Mouse (Mus musculus) liver, adult 2 months (tissue): ENCODE measurements around the gene Polr3a. TPM values are rescaled to one million over a fixed set of nuclear protein-coding genes. Genes with fewer than 3 reads are reported as not detected.

Experiments used
- DNase-seq: peaks from one replicate; pipeline ENCODE4 v3.0.0-alpha.2; 2011; ENCODE audit warnings: low read depth, low spot score; ENCODE audit errors: extremely low read depth
- H3K27ac ChIP-seq: fragments of 200-500 bp; replicated peaks from 2 replicates; pipeline ENCODE4 v1.5.1; 2012; ENCODE audit warnings: low read depth, mild to moderate bottlenecking, control low read depth, inconsistent platforms, low read length; ENCODE audit not compliant: insufficient read depth
- H3K27me3 ChIP-seq: fragments of 200-500 bp; 2 replicates; pipeline ENCODE4 v1.6.1; 2012; ENCODE audit warnings: mild to moderate bottlenecking, moderate library complexity, low read length, inconsistent platforms; ENCODE audit not compliant: control insufficient read depth, insufficient read depth
- H3K36me3 ChIP-seq: fragments of 200-500 bp; 2 replicates; pipeline ENCODE4 v1.6.1; 2012; ENCODE audit warnings: low read length, inconsistent platforms; ENCODE audit not compliant: control insufficient read depth, insufficient read depth
- H3K4me1 ChIP-seq: fragments of 200-500 bp; 2 replicates; pipeline ENCODE4 v1.6.1; 2011; ENCODE audit warnings: low read length; ENCODE audit not compliant: control insufficient read depth, insufficient read depth
- H3K4me3 ChIP-seq: fragments of 200-500 bp; 2 replicates; pipeline ENCODE4 v1.5.1; 2011; ENCODE audit warnings: low read depth, mild to moderate bottlenecking, control low read depth, low read length, moderate library complexity; ENCODE audit not compliant: insufficient read depth
- H3K79me2 ChIP-seq: fragments of 200-500 bp; 2 replicates; pipeline ENCODE4 v1.6.1; 2012; ENCODE audit warnings: inconsistent platforms, mild to moderate bottlenecking, low read length, moderate library complexity; ENCODE audit not compliant: control insufficient read depth, insufficient read depth
- H3K9ac ChIP-seq: fragments of 200-500 bp; 2 replicates; pipeline ENCODE4 v1.6.1; 2012; ENCODE audit warnings: low read depth, mild to moderate bottlenecking, control low read depth, inconsistent platforms, low read length
- CTCF ChIP-seq: fragments of 200-500 bp; IDR thresholded peaks from 2 replicates; pipeline ENCODE4 v1.5.1; 2011; ENCODE audit warnings: low read depth, low read length, control low read depth
- POLR2A ChIP-seq: fragments of 200-500 bp; IDR thresholded peaks from 2 replicates; pipeline ENCODE4 v1.6.1; 2011; ENCODE audit warnings: low read length, control low read depth; ENCODE audit not compliant: insufficient read depth; ENCODE audit errors: extremely low read depth
- WGBS: fragments of 180-500 bp; shearing (Covaris S2); methylation state at CpG from one replicate; pipeline ENCODE4 v1.1.7; 2018; 5-methylcytosine and 5-hydroxymethylcytosine counted together
- polyA plus RNA-seq: library from polyadenylated mRNA; depleted of rRNA; stranded (reverse); fragments of >200 nt; gene quantifications from 2 replicates; pipeline ENCODE4 v1.2.3, GENCODE M21; 2012
- total RNA-seq: library from RNA; depleted of rRNA; stranded (reverse); fragments of >200 nt; gene quantifications from 2 replicates; pipeline ENCODE4 v1.2.3, GENCODE M21; 2014

Polr3a gene
- total and polyA plus RNA-seq, 2 experiments: 5.1 to 10.1 TPM

GRCm38 (mm10) chr14:24525137-24525536, 38.3 kb upstream of the Polr3a start:
- TF ChIP-seq CTCF: no peak
- no peak for TF ChIP-seq POLR2A
- Histone ChIP-seq H3K36me3 (no peaks in the 10 kb centered on the region), H3K27ac (no peak overlapping the region), H3K4me3 (no peak overlapping the region), H3K27me3 (no peaks in the 10 kb centered on the region), H3K9ac (no peak overlapping the region), H3K79me2 (no peaks in the 10 kb centered on the region), H3K4me1 (no peaks in the 10 kb centered on the region)
- no peak for DNase-seq
- 49% methylated on average over 3 of the region's 3 CpGs for WGBS

GRCm38 (mm10) chr14:24521597-24521996, 34.7 kb upstream of the Polr3a start:
- WGBS: 61% methylated on average over 8 of the region's 8 CpGs
- no peak overlapping the region for H3K4me3 ChIP-seq
- no peaks in the 10 kb centered on the region for H3K36me3 ChIP-seq
- no peak overlapping the region for H3K27ac ChIP-seq
- no peaks in the 10 kb centered on the region for H3K79me2 ChIP-seq
- no peak overlapping the region for H3K9ac ChIP-seq
- H3K27me3 ChIP-seq: no peaks in the 10 kb centered on the region
- TF ChIP-seq POLR2A: no peak
- no peak for TF ChIP-seq CTCF
- no peaks in the 10 kb centered on the region for H3K4me1 ChIP-seq
- DNase-seq: no peak

- TF ChIP-seq POLR2A (no peak), CTCF (no peak)
- H3K27me3 ChIP-seq: no peaks in the 10 kb centered on the region
- no peaks in the 10 kb centered on the region for H3K79me2 ChIP-seq
- DNase-seq: no peak
- H3K27ac ChIP-seq: no peak overlapping the region
- no peaks in the 10 kb centered on the region for H3K36me3 ChIP-seq
- no peak overlapping the region for H3K9ac ChIP-seq
- WGBS: 94% methylated on average over 6 of the region's 6 CpGs
- H3K4me1 ChIP-seq: no peaks in the 10 kb centered on the region
- H3K4me3 ChIP-seq: no peak overlapping the region
Observed at GRCm38 (mm10) chr14:24512527-24513161, 25.8 kb upstream of the Polr3a start.

GRCm38 (mm10) chr14:24510679-24511078, 23.8 kb upstream of the Polr3a start:
- H3K4me3 ChIP-seq: no peak overlapping the region
- no peaks in the 10 kb centered on the region for H3K79me2 ChIP-seq
- no peaks in the 10 kb centered on the region for H3K4me1 ChIP-seq
- DNase-seq: no peak
- H3K9ac ChIP-seq: no peak overlapping the region
- H3K27me3 ChIP-seq: no peaks in the 10 kb centered on the region
- TF ChIP-seq CTCF (no peak), POLR2A (no peak)
- H3K36me3 ChIP-seq: no peaks in the 10 kb centered on the region
- 98% methylated on average over 2 of the region's 2 CpGs for WGBS
- no peak overlapping the region for H3K27ac ChIP-seq

- TF ChIP-seq CTCF (peak; percentile 23; the same call in 1 of the 2 replicates), POLR2A (no peak)
- Histone ChIP-seq H3K4me3 (no peak overlapping the region), H3K27ac (no peak overlapping the region), H3K9ac (no peak overlapping the region), H3K79me2 (no peaks in the 10 kb centered on the region), H3K36me3 (no peaks in the 10 kb centered on the region), H3K4me1 (no peaks in the 10 kb centered on the region), H3K27me3 (no peaks in the 10 kb centered on the region)
- no peak for DNase-seq
- WGBS: 98% methylated on average over 1 of the region's 1 CpGs
Observed at GRCm38 (mm10) chr14:24510218-24510617, 23.4 kb upstream of the Polr3a start.

- Histone ChIP-seq H3K36me3 (no peaks in the 10 kb centered on the region), H3K79me2 (no peaks in the 10 kb centered on the region), H3K4me1 (no peaks in the 10 kb centered on the region), H3K27ac (no peak overlapping the region), H3K9ac (no peak overlapping the region), H3K4me3 (no peak overlapping the region), H3K27me3 (no peaks in the 10 kb centered on the region)
- peak; percentile 52 for DNase-seq
- TF ChIP-seq CTCF (no peak), POLR2A (no peak)
- 23% methylated on average over 5 of the region's 5 CpGs for WGBS
Observed at GRCm38 (mm10) chr14:24509557-24509956, 22.7 kb upstream of the Polr3a start.
